Mouse (Mus musculus): ENCODE results near the gene Gm17606. TPM values are rescaled to one million over a fixed set of nuclear protein-coding genes. Genes with fewer than 3 reads are reported as not detected.

Gm17606 gene
- total and polyA plus RNA-seq, 3 experiments: 2.5 TPM; not detected in 2

DNA sequence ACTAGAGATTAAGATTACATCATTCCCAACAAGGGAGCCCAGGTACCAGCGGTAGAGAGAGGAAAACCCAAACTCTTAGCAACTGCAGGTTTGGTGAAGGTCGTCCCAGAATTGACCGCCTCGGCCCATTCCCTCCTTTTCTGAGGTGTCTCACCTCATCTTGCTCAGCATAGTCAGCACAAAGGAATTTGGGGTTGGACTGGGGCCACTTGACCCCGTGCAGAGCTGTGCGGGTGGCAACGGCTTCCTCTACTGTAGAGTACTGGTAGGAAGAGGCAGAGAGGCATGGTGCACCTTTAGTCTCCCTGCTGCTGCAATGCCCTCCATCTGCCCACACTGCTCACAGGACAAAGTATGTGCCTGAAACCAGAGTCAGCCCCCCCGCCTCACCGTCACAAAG, 3.5 kb downstream of the Gm17606 start:
- Histone ChIP-seq H3K27ac (ENCODE audit: insufficient read depth, low read depth) (no peak overlapping the region), H3K4me2 (ENCODE audit: insufficient read depth, low read depth, poor library complexity, severe bottlenecking) (no peak overlapping the region), H3K4me1 (ENCODE audit: control insufficient read depth in 1 of 2, insufficient read depth in 2 of 2) (peaks cover 5 to 27% of the 10 kb centered on the region in 2 experiments; a peak in 2 of 4 replicates), H3K79me2 (replicated peaks; ENCODE audit: control insufficient read depth, extremely low read depth, insufficient read depth, poor library complexity, severe bottlenecking) (peaks cover 20% of the 10 kb centered on the region), H3K9ac (ENCODE audit: insufficient read depth, low read depth) (no peak overlapping the region), H3K4me3 (replicated peaks in 1 of 3; ENCODE audit: low read depth in 2 of 3, low read length in 2 of 3, poor library complexity in 1 of 3) (no peak overlapping the region), H3K36me3 (replicated peaks in 1 of 2; ENCODE audit: control insufficient read depth in 1 of 2, insufficient read depth in 1 of 2, low read length in 1 of 2) (peaks cover 66 to 96% of the 10 kb centered on the region in 2 experiments), H3K27me3 (replicated peaks) (no peaks in the 10 kb centered on the region), H3K9me3 (replicated peaks; ENCODE audit: low read length) (no peaks in the 10 kb centered on the region)
- no peak for TF ChIP-seq ELF1 (IDR thresholded peaks at IDR 0.05; ENCODE audit: low read depth, low read length)
- TF ChIP-seq ZKSCAN1 (IDR thresholded peaks at IDR 0.05; ENCODE audit: borderline replicate concordance, low read depth, low read length): no peak
- TF ChIP-seq TBP (conservative IDR thresholded peaks at IDR 0.05; ENCODE audit: low read depth, low read length): no peak
- no peak for TF ChIP-seq POLR2AphosphoS2 (IDR thresholded peaks at IDR 0.05; ENCODE audit: low read depth, low read length)
- TF ChIP-seq CHD2 (IDR thresholded peaks at IDR 0.05; ENCODE audit: low read length): no peak
- no peak for TF ChIP-seq BHLHE40 (IDR thresholded peaks at IDR 0.05; ENCODE audit: low read depth, low read length)
- dilution Hi-C loops (cut with MboI; ENCODE audit: extremely low pct_ligation_motif_present, extremely low pct_unique_long_range_greater_than_20kb, low sequenced_read_pairs) (no loop called here), in situ Hi-C loops (cut with MboI; ENCODE audit: low pct_ligation_motif_present, low pct_unique_long_range_greater_than_20kb, low sequenced_read_pairs) (loop anchor here (25.0 kb wide), 1 partner anchor 582 kb away; no protein-coding TSS in a partner anchor)
- DNase-seq (ENCODE audit: extremely low read depth): no peak

DNA sequence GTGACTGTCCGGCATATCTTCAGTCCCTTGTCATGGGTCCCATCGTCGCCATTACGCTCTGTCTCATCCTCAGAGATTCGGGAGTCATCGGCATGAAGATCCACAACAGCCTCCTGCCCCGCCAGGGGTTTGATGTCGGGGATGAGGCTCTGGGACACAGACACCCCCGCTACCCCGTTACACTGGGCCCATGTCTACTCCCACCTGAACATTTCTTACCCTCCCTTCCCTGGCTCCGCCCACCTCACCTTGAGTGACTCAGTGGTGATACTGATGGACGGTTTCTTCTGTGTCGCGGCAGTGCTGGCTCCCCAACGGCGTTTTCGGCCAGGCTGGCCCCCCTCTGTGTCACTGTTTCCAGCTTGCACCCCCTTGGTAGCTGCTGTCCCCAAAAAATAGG, 5.7 kb downstream of the Gm17606 start:
- H3K27me3 ChIP-seq (replicated peaks): no peaks in the 10 kb centered on the region
- dilution Hi-C loops (cut with MboI; ENCODE audit: extremely low pct_ligation_motif_present, extremely low pct_unique_long_range_greater_than_20kb, low sequenced_read_pairs) (no loop called here), in situ Hi-C loops (cut with MboI; ENCODE audit: low pct_ligation_motif_present, low pct_unique_long_range_greater_than_20kb, low sequenced_read_pairs) (loop anchor here (5.0 to 25.0 kb wide), 2 partner anchors 414 to 584 kb away; no protein-coding TSS in a partner anchor)
- TF ChIP-seq CHD2 (IDR thresholded peaks at IDR 0.05; ENCODE audit: low read length) (no peak), POLR2A (IDR thresholded peaks at IDR 0.05; ENCODE audit: low read depth, low read length) (no peak), MAZ (IDR thresholded peaks at IDR 0.05; ENCODE audit: low read depth, low read length) (no peak), ZMIZ1 (IDR thresholded peaks at IDR 0.05; ENCODE audit: low read depth, low read length) (no peak), UBTF (IDR thresholded peaks at IDR 0.05; ENCODE audit: low read depth, low read length) (no peak), E2F4 (IDR thresholded peaks at IDR 0.05; ENCODE audit: insufficient replicate concordance, low read depth, low read length) (no peak), ELF1 (IDR thresholded peaks at IDR 0.05; ENCODE audit: low read depth, low read length) (no peak), TCF12 (IDR thresholded peaks at IDR 0.05; ENCODE audit: low read depth, low read length) (no peak), ZKSCAN1 (IDR thresholded peaks at IDR 0.05; ENCODE audit: borderline replicate concordance, low read depth, low read length) (no peak), KAT2A (IDR thresholded peaks at IDR 0.05; ENCODE audit: insufficient replicate concordance, low read length) (no peak), MAX (IDR thresholded peaks at IDR 0.05; ENCODE audit: low read length) (no peak), CTCF (conservative IDR thresholded peaks at IDR 0.05 in 1 of 2, IDR thresholded peaks at IDR 0.05 in 1 of 2; ENCODE audit: low read depth in 2 of 2, low read length in 2 of 2) (no peak), HCFC1 (IDR thresholded peaks at IDR 0.05; ENCODE audit: low read depth, low read length) (no peak), NELFE (IDR thresholded peaks at IDR 0.05; ENCODE audit: low read depth, low read length) (no peak), ETS1 (conservative IDR thresholded peaks at IDR 0.05; ENCODE audit: low read depth, low read length) (no peak), BHLHE40 (IDR thresholded peaks at IDR 0.05; ENCODE audit: low read depth, low read length) (no peak), ZC3H11A (IDR thresholded peaks at IDR 0.05; ENCODE audit: low read depth, low read length) (no peak), POLR2AphosphoS2 (IDR thresholded peaks at IDR 0.05; ENCODE audit: low read depth, low read length) (no peak), USF1 (IDR thresholded peaks at IDR 0.05; ENCODE audit: low read depth, low read length) (no peak), IRF4 (IDR thresholded peaks at IDR 0.05; ENCODE audit: low read depth, low read length) (no peak)
- H3K4me3 ChIP-seq (replicated peaks in 1 of 3; ENCODE audit: low read depth in 2 of 3, low read length in 2 of 3, poor library complexity in 1 of 3): no peak overlapping the region
- no peak overlapping the region for H3K4me2 ChIP-seq (ENCODE audit: insufficient read depth, low read depth, poor library complexity, severe bottlenecking)
- peaks cover 7 to 37% of the 10 kb centered on the region in 2 experiments for H3K4me1 ChIP-seq (ENCODE audit: control insufficient read depth in 1 of 2, insufficient read depth in 2 of 2)
- no peaks in the 10 kb centered on the region for H3K9me3 ChIP-seq (replicated peaks; ENCODE audit: low read length)
- no peak overlapping the region for H3K9ac ChIP-seq (ENCODE audit: insufficient read depth, low read depth)
- H3K27ac ChIP-seq (ENCODE audit: insufficient read depth, low read depth): peak overlapping the region; percentile 13; the same call in 1 of the 2 replicates
- no peak for DNase-seq (ENCODE audit: extremely low read depth)
- H3K79me2 ChIP-seq (replicated peaks; ENCODE audit: control insufficient read depth, extremely low read depth, insufficient read depth, poor library complexity, severe bottlenecking): peaks cover 39% of the 10 kb centered on the region
- peaks cover 84 to 95% of the 10 kb centered on the region in 2 experiments for H3K36me3 ChIP-seq (replicated peaks in 1 of 2; ENCODE audit: control insufficient read depth in 1 of 2, insufficient read depth in 1 of 2, low read length in 1 of 2)

All from CH12.LX (cell line).